Mouse (Mus musculus): ENCODE results near the gene Aatk. TPM values are rescaled to one million over a fixed set of nuclear protein-coding genes. Genes with fewer than 3 reads are reported as not detected.

The Aatk gene
- total and polyA plus RNA-seq, 3 experiments, result 0.38 TPM; not detected in 2

- Histone ChIP-seq H3K9me3 (replicated peaks) (no peaks in the 10 kb centered on the region), H3K27me3 (ENCODE audit: insufficient read depth, low read length) (peaks cover 12% of the 10 kb centered on the region; the same call in 1 of the 2 replicates), H3K4me1 (ENCODE audit: insufficient read depth, low read depth, low read length) (peaks cover 4% of the 10 kb centered on the region; the same call in 1 of the 2 replicates), H3K4me3 (ENCODE audit: low read depth, low read length) (no peak overlapping the region), H3K36me3 (replicated peaks) (no peaks in the 10 kb centered on the region)
- DNase-seq (ENCODE audit: low spot score) (no peak), ATAC-seq (ENCODE audit: extremely low read depth, insufficient number of reproducible peaks, low FRiP score, poor library complexity, severe bottlenecking) (no peak)
- TF ChIP-seq CTCF (IDR thresholded peaks at IDR 0.05; ENCODE audit: low read depth, low read length) (no peak), POLR2AphosphoS5 (IDR thresholded peaks at IDR 0.05; ENCODE audit: insufficient replicate concordance, low read depth, low read length) (no peak), GATA2 (IDR thresholded peaks at IDR 0.05; ENCODE audit: borderline replicate concordance, low read depth, low read length) (no peak)
Observed at GRCm38 (mm10) chr11:119982236-119982635, 64.7 kb downstream of the Aatk start.

GRCm38 (mm10) chr11:119981769-119982168 lies 65.2 kb downstream of the Aatk start:
- ATAC-seq (ENCODE audit: extremely low read depth, insufficient number of reproducible peaks, low FRiP score, poor library complexity, severe bottlenecking) (no peak), DNase-seq (ENCODE audit: low spot score) (no peak)
- Histone ChIP-seq H3K4me3 (ENCODE audit: low read depth, low read length) (no peak overlapping the region), H3K4me1 (ENCODE audit: insufficient read depth, low read depth, low read length) (peaks cover 4% of the 10 kb centered on the region; the same call in 1 of the 2 replicates), H3K27me3 (ENCODE audit: insufficient read depth, low read length) (peaks cover 14% of the 10 kb centered on the region; the same call in 1 of the 2 replicates), H3K9me3 (replicated peaks) (no peaks in the 10 kb centered on the region), H3K36me3 (replicated peaks) (no peaks in the 10 kb centered on the region)
- no peak for TF ChIP-seq TAL1 (conservative IDR thresholded peaks at IDR 0.05; ENCODE audit: low read depth, low read length)

GRCm38 (mm10) chr11:119979596-119980385 lies 67.2 kb downstream of the Aatk start:
- ATAC-seq (ENCODE audit: extremely low read depth, insufficient number of reproducible peaks, low FRiP score, poor library complexity, severe bottlenecking) (no peak), DNase-seq (ENCODE audit: low spot score) (no peak)
- no peak overlapping the region for H3K4me3 ChIP-seq (ENCODE audit: low read depth, low read length)
- H3K36me3 ChIP-seq (replicated peaks), result no peaks in the 10 kb centered on the region
- peaks cover 4% of the 10 kb centered on the region; the same call in 1 of the 2 replicates for H3K4me1 ChIP-seq (ENCODE audit: insufficient read depth, low read depth, low read length)
- no peaks in the 10 kb centered on the region for H3K9me3 ChIP-seq (replicated peaks)
- peaks cover 7% of the 10 kb centered on the region; the same call in 1 of the 2 replicates for H3K27me3 ChIP-seq (ENCODE audit: insufficient read depth, low read length)
- TF ChIP-seq GATA2 (IDR thresholded peaks at IDR 0.05; ENCODE audit: borderline replicate concordance, low read depth, low read length) (no peak), TAL1 (conservative IDR thresholded peaks at IDR 0.05; ENCODE audit: low read depth, low read length) (no peak), CTCF (IDR thresholded peaks at IDR 0.05; ENCODE audit: low read depth, low read length) (no peak), GATA1 (IDR thresholded peaks at IDR 0.05; ENCODE audit: borderline replicate concordance, low read length) (no peak), POLR2AphosphoS5 (IDR thresholded peaks at IDR 0.05; ENCODE audit: insufficient replicate concordance, low read depth, low read length) (no peak)

GRCm38 (mm10) chr11:119978701-119979100 lies 68.3 kb downstream of the Aatk start:
- H3K4me3 ChIP-seq (ENCODE audit: low read depth, low read length), result no peak overlapping the region
- peaks cover 7% of the 10 kb centered on the region; the same call in 1 of the 2 replicates for H3K27me3 ChIP-seq (ENCODE audit: insufficient read depth, low read length)
- H3K4me1 ChIP-seq (ENCODE audit: insufficient read depth, low read depth, low read length), result peaks cover 4% of the 10 kb centered on the region; the same call in 1 of the 2 replicates
- no peaks in the 10 kb centered on the region for H3K36me3 ChIP-seq (replicated peaks)
- ATAC-seq (ENCODE audit: extremely low read depth, insufficient number of reproducible peaks, low FRiP score, poor library complexity, severe bottlenecking) (no peak), DNase-seq (ENCODE audit: low spot score) (no peak)
- TF ChIP-seq GATA2 (IDR thresholded peaks at IDR 0.05; ENCODE audit: borderline replicate concordance, low read depth, low read length) (no peak), GATA1 (IDR thresholded peaks at IDR 0.05; ENCODE audit: borderline replicate concordance, low read length) (no peak), TAL1 (conservative IDR thresholded peaks at IDR 0.05; ENCODE audit: low read depth, low read length) (no peak), POLR2AphosphoS5 (IDR thresholded peaks at IDR 0.05; ENCODE audit: insufficient replicate concordance, low read depth, low read length) (no peak), CTCF (IDR thresholded peaks at IDR 0.05; ENCODE audit: low read depth, low read length) (no peak)
- no peaks in the 10 kb centered on the region for H3K9me3 ChIP-seq (replicated peaks)

GRCm38 (mm10) chr11:119975739-119976501 lies 71.0 kb downstream of the Aatk start:
- Histone ChIP-seq H3K9me3 (replicated peaks) (no peaks in the 10 kb centered on the region), H3K36me3 (replicated peaks) (no peaks in the 10 kb centered on the region), H3K27me3 (ENCODE audit: insufficient read depth, low read length) (peaks cover 9% of the 10 kb centered on the region; the same call in 1 of the 2 replicates), H3K4me3 (ENCODE audit: low read depth, low read length) (no peak overlapping the region), H3K4me1 (ENCODE audit: insufficient read depth, low read depth, low read length) (peaks cover 4% of the 10 kb centered on the region; the same call in 1 of the 2 replicates)
- no peak for DNase-seq (ENCODE audit: low spot score)
- TF ChIP-seq POLR2AphosphoS5 (IDR thresholded peaks at IDR 0.05; ENCODE audit: insufficient replicate concordance, low read depth, low read length), result no peak
- no peak for TF ChIP-seq GATA1 (IDR thresholded peaks at IDR 0.05; ENCODE audit: borderline replicate concordance, low read length)
- TF ChIP-seq TAL1 (conservative IDR thresholded peaks at IDR 0.05; ENCODE audit: low read depth, low read length), result no peak
- no peak for TF ChIP-seq CTCF (IDR thresholded peaks at IDR 0.05; ENCODE audit: low read depth, low read length)
- TF ChIP-seq GATA2 (IDR thresholded peaks at IDR 0.05; ENCODE audit: borderline replicate concordance, low read depth, low read length), result no peak
- no peak for ATAC-seq (ENCODE audit: extremely low read depth, insufficient number of reproducible peaks, low FRiP score, poor library complexity, severe bottlenecking)

- Histone ChIP-seq H3K9me3 (replicated peaks) (no peaks in the 10 kb centered on the region), H3K4me3 (ENCODE audit: low read depth, low read length) (no peak overlapping the region), H3K27me3 (ENCODE audit: insufficient read depth, low read length) (peaks cover 12% of the 10 kb centered on the region), H3K36me3 (replicated peaks) (no peaks in the 10 kb centered on the region), H3K4me1 (ENCODE audit: insufficient read depth, low read depth, low read length) (no peaks in the 10 kb centered on the region)
- DNase-seq (ENCODE audit: low spot score) (no peak), ATAC-seq (ENCODE audit: extremely low read depth, insufficient number of reproducible peaks, low FRiP score, poor library complexity, severe bottlenecking) (no peak)
- TF ChIP-seq GATA1 (IDR thresholded peaks at IDR 0.05; ENCODE audit: borderline replicate concordance, low read length) (no peak), TAL1 (conservative IDR thresholded peaks at IDR 0.05; ENCODE audit: low read depth, low read length) (no peak), CTCF (IDR thresholded peaks at IDR 0.05; ENCODE audit: low read depth, low read length) (no peak)
Observed at GRCm38 (mm10) chr11:119973789-119974188, 73.2 kb downstream of the Aatk start.

Data from G1E (cell line).